Comparison of ENCODE assay signal across 8 mouse cellular contexts in the genomic region with DNA sequence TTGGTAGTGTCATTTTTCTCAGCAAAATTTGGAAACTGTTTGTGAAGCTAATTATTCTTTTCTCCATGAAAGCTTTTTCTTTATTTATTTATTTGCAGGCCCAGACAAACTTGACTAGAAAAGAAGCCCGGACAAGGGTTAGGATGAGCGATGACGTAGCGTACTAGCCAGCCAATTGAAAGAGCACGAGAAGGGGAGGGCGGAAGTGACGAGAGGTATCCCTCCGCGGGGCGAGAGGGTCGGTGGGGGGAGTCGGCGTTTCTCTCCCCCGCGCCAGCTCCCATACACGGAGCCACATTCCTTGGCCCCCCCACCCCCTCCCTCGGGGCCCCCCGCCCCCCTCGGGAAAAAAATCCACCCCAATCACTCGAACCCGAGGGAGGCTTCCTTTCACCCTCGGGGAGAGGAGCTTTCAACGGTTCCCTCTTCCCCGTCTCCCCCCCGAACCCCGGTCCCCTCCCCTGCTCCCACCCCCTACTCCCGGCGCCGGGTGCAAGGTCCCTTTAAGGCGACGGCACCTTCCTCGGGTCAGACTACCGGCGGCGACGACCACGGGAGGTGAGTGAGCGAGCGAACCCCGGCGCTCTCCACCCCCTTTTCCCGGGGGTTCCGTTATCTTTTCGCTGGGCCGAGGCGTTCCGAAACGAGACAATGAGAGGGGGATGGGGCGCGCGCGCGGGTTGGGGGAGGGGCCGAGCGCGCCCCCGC. TPM values are rescaled to one million over a fixed set of nuclear protein-coding genes. Genes with fewer than 3 reads are reported as not detected.
DNase-seq lines count a peak whose midpoint lies in the region; ATAC-seq and TF ChIP-seq lines count a peak whose summit lies in the region.

Gene Pogz, plus strand, starts transcription at position 385 of the 708 bp plus-strand sequence.

- TF ChIP-seq CTCF in liver, embryonic 14.5 days (IDR thresholded peaks at IDR 0.05; ENCODE audit: low read depth): no peak
- no peak for TF ChIP-seq CTCF in stomach, postnatal 0 days (IDR thresholded peaks at IDR 0.05; ENCODE audit: low read depth)

- H3K9ac ChIP-seq in heart, embryonic 15.5 days: peak within 1 kb of the TSS; percentile 85
- H3K9ac ChIP-seq in liver, embryonic 14.5 days (replicated peaks): peak within 1 kb of the TSS; percentile 81
- peak within 1 kb of the TSS; percentile 95 for H3K9ac ChIP-seq in neural tube, embryonic 11.5 days (ENCODE audit: low read length)
- H3K9ac ChIP-seq in stomach, postnatal 0 days (ENCODE audit: low read length): peak within 1 kb of the TSS; percentile 90

- H3K9me3 ChIP-seq in forebrain, embryonic 10.5 days: 0 out of 2 replicates have a peak, but pooled peaks cover 3% of the 10 kb centered on the region
- H3K9me3 ChIP-seq in heart, embryonic 15.5 days (replicated peaks): no peaks in the 10 kb centered on the region
- H3K9me3 ChIP-seq in liver, embryonic 14.5 days (ENCODE audit: control insufficient read depth, low read length): no peaks in the 10 kb centered on the region
- no peaks in the 10 kb centered on the region for H3K9me3 ChIP-seq in neural tube, embryonic 11.5 days (ENCODE audit: control insufficient read depth, low read length)
- no peaks in the 10 kb centered on the region for H3K9me3 ChIP-seq in stomach, postnatal 0 days (ENCODE audit: control insufficient read depth, low read length)

- no peaks in the 10 kb centered on the region for H3K27me3 ChIP-seq in forebrain, embryonic 10.5 days (ENCODE audit: poor library complexity, severe bottlenecking)
- no peaks in the 10 kb centered on the region for H3K27me3 ChIP-seq in heart, embryonic 15.5 days
- H3K27me3 ChIP-seq in liver, embryonic 14.5 days (ENCODE audit: control insufficient read depth, insufficient read depth, low read length): no peaks in the 10 kb centered on the region
- H3K27me3 ChIP-seq in neural tube, embryonic 11.5 days (ENCODE audit: control insufficient read depth, insufficient read depth, low read length): no peaks in the 10 kb centered on the region
- no peaks in the 10 kb centered on the region for H3K27me3 ChIP-seq in stomach, postnatal 0 days (ENCODE audit: control insufficient read depth, insufficient read depth, low read length)

- H3K4me2 ChIP-seq in heart, embryonic 15.5 days: peak within 1 kb of the TSS; percentile 70
- peak within 1 kb of the TSS; percentile 88 for H3K4me2 ChIP-seq in liver, embryonic 14.5 days (ENCODE audit: low read depth)
- H3K4me2 ChIP-seq in neural tube, embryonic 11.5 days (ENCODE audit: low read depth): peak within 1 kb of the TSS; percentile 47
- H3K4me2 ChIP-seq in stomach, postnatal 0 days (replicated peaks; ENCODE audit: low read depth): peak within 1 kb of the TSS; percentile 52

- 0 out of 2 replicates have a peak, but pooled peaks cover 4% of the 10 kb centered on the region for H3K36me3 ChIP-seq in forebrain, embryonic 10.5 days (replicated peaks)
- H3K36me3 ChIP-seq in heart, embryonic 15.5 days: no peaks in the 10 kb centered on the region
- no peaks in the 10 kb centered on the region for H3K36me3 ChIP-seq in liver, embryonic 14.5 days (replicated peaks; ENCODE audit: control insufficient read depth, insufficient read depth, low read depth)
- H3K36me3 ChIP-seq in neural tube, embryonic 11.5 days (ENCODE audit: control insufficient read depth, insufficient read depth, low read length): no peaks in the 10 kb centered on the region
- H3K36me3 ChIP-seq in stomach, postnatal 0 days (ENCODE audit: control insufficient read depth, insufficient read depth, low read length): no peaks in the 10 kb centered on the region

- under 1% methylated on average over 57 of the region's 57 CpGs for WGBS in forebrain, embryonic 10.5 days
- under 1% methylated on average over 52 of the region's 57 CpGs for WGBS in heart, embryonic 15.5 days
- 1% methylated on average over 52 of the region's 57 CpGs for WGBS in liver, embryonic 14.5 days (ENCODE audit: insufficient replicate concordance)
- WGBS in neural tube, embryonic 11.5 days: under 1% methylated on average over 31 of the region's 57 CpGs
- WGBS in stomach, postnatal 0 days: 1% methylated on average over 41 of the region's 57 CpGs

- ATAC-seq in heart, embryonic 15.5 days (replicated peaks; ENCODE audit: insufficient number of reproducible peaks, insufficient read depth, low FRiP score, low read depth): peak; percentile 91
- ATAC-seq in liver, embryonic 14.5 days (ENCODE audit: insufficient read depth): peak; percentile 90
- ATAC-seq in neural tube, embryonic 11.5 days (ENCODE audit: insufficient read depth, low FRiP score, low TSS enrichment): peak; percentile 94
- peak; percentile 95 for ATAC-seq in stomach, postnatal 0 days (ENCODE audit: low FRiP score, low TSS enrichment)

- peak; percentile 83 to 91 for DNase-seq in CD8-positive naive resting alpha-beta T cell, adult 2 months (ENCODE audit: low read depth in 2 of 2, low spot score in 2 of 2)
- DNase-seq in c-Kit-positive CD71-negative TER-119-negative erythroid progenitor cells, embryonic 14.5 days (ENCODE audit: low read depth): peak; percentile 92
- DNase-seq in forebrain, embryonic 10.5 days (ENCODE audit: extremely low spot score, low spot score): peak; percentile 98
- peak; percentile 97 to 99 for DNase-seq in kidney, postnatal 25 days
- peak; percentile 89 to 91 (median 90) for DNase-seq in liver, embryonic 14.5 days (ENCODE audit: low read depth in 3 of 3, low spot score in 3 of 3)
- DNase-seq in neural tube, embryonic 11.5 days (ENCODE audit: low spot score): peak; percentile 95
- DNase-seq in stomach, postnatal 0 days (ENCODE audit: low spot score): peak; percentile 97

- H3K4me3 ChIP-seq in forebrain, embryonic 10.5 days: peak within 1 kb of the TSS; percentile 80
- peak within 1 kb of the TSS; percentile 78 for H3K4me3 ChIP-seq in heart, embryonic 15.5 days
- H3K4me3 ChIP-seq in liver, embryonic 14.5 days (ENCODE audit: insufficient read depth in 1 of 2, low read depth in 2 of 2, low read length in 2 of 2): peak within 1 kb of the TSS; percentile 87
- peak within 1 kb of the TSS; percentile 74 for H3K4me3 ChIP-seq in neural tube, embryonic 11.5 days (ENCODE audit: low read depth, low read length)
- peak within 1 kb of the TSS; percentile 75 for H3K4me3 ChIP-seq in stomach, postnatal 0 days (ENCODE audit: low read depth, low read length)

- H3K27ac ChIP-seq in forebrain, embryonic 10.5 days: peak within 1 kb of the TSS; percentile 99
- peak within 1 kb of the TSS; percentile 96 for H3K27ac ChIP-seq in heart, embryonic 15.5 days
- peak within 1 kb of the TSS; percentile 69 for H3K27ac ChIP-seq in liver, embryonic 14.5 days
- H3K27ac ChIP-seq in neural tube, embryonic 11.5 days (ENCODE audit: low read depth, low read length): peak within 1 kb of the TSS; percentile 98
- peak within 1 kb of the TSS; percentile 97 for H3K27ac ChIP-seq in stomach, postnatal 0 days (replicated peaks)

- TF ChIP-seq EP300 in liver, embryonic 14.5 days (IDR thresholded peaks at IDR 0.05; ENCODE audit: low read depth): no peak
- no peak for TF ChIP-seq EP300 in stomach, postnatal 0 days (optimal IDR thresholded peaks at IDR 0.05)

- H3K4me1 ChIP-seq in forebrain, embryonic 10.5 days: peaks cover 22% of the 10 kb centered on the region
- peaks cover 16% of the 10 kb centered on the region for H3K4me1 ChIP-seq in heart, embryonic 15.5 days (replicated peaks)
- H3K4me1 ChIP-seq in liver, embryonic 14.5 days (replicated peaks; ENCODE audit: control insufficient read depth in 2 of 2, insufficient read depth in 2 of 2, low read length in 1 of 2): peaks cover 15 to 21% of the 10 kb centered on the region in 2 experiments
- no peaks in the 10 kb centered on the region; the same call in 1 of the 2 replicates for H3K4me1 ChIP-seq in neural tube, embryonic 11.5 days (ENCODE audit: control insufficient read depth, insufficient read depth, low read length)
- no peaks in the 10 kb centered on the region for H3K4me1 ChIP-seq in stomach, postnatal 0 days (replicated peaks; ENCODE audit: control insufficient read depth, insufficient read depth)

RNA-seq across cellular contexts. Expression of gene Pogz, which starts in this region (rescaled TPM):
- 18.5 and 20.3 TPM in 2 replicates for polyA plus RNA-seq in forebrain, embryonic 10.5 days (2016; fragmentation: Nextera tagmentation; extraction: Ambion mirVana)
- 8.5 and 10.2 TPM in 2 replicates for polyA plus RNA-seq in heart, embryonic 15.5 days (2015; fragmentation: Nextera tagmentation; extraction: Ambion mirVana)
- 6.0 and 6.5 TPM in 2 replicates for polyA plus RNA-seq in liver, embryonic 14.5 days (2012; rRNA removed)
- 2.6 and 3.0 TPM in 2 replicates for polyA plus RNA-seq in liver, embryonic 14.5 days (2014; fragmentation: Nextera tagmentation; extraction: Ambion mirVana)
- 23.6 and 25.0 TPM in 2 replicates for polyA plus RNA-seq in neural tube, embryonic 11.5 days (2014; fragmentation: Nextera tagmentation; extraction: Ambion mirVana)
- polyA plus RNA-seq in stomach, postnatal 0 days (2015; fragmentation: Nextera tagmentation; extraction: Ambion mirVana): 4.1 and 4.6 TPM in 2 replicates

Comparison
In these comparisons a context has a peak if more than half of its experiments do, and no peak if none do; other contexts are left out.
1. Peak in every context shown above with its lines: DNase-seq, ATAC-seq, H3K4me3 ChIP-seq and H3K27ac ChIP-seq.